In genomic region chr9:119205756-119206155, GRCm38 (mm10) we compare ENCODE assay signal across 25 mouse cellular contexts. TPM values are rescaled to one million over a fixed set of nuclear protein-coding genes. Genes with fewer than 3 reads are reported as not detected.
DNase-seq lines count a peak whose midpoint lies in the region; ATAC-seq and TF ChIP-seq lines count a peak whose summit lies in the region.
"Had no signal": no experiment of that assay in that cellular context is flagged by ENCODE, and none has a peak within 500 bp of the region (broad histone marks: within the 10 kb centered on the region; RNA-seq: fewer than 3 reads in every experiment).

No protein-coding gene starts in this region.

- H3K36me3 ChIP-seq in kidney, adult 2 months (ENCODE audit: control insufficient read depth, insufficient read depth, low read length), result no peaks in the 10 kb centered on the region
- no peaks in the 10 kb centered on the region for H3K36me3 ChIP-seq in kidney, embryonic 14.5 days (ENCODE audit: control insufficient read depth, insufficient read depth, low read length)
- no peaks in the 10 kb centered on the region for H3K36me3 ChIP-seq in kidney, embryonic 15.5 days
- H3K36me3 ChIP-seq: embryonic facial prominence, embryonic 13.5 days; embryonic facial prominence, embryonic 15.5 days; forebrain, embryonic 10.5 days; forebrain, embryonic 12.5 days had no signal

- H3K27me3 ChIP-seq in kidney, adult 2 months (replicated peaks; ENCODE audit: control insufficient read depth, insufficient read depth, low read length), result no peaks in the 10 kb centered on the region
- H3K27me3 ChIP-seq in kidney, embryonic 14.5 days (ENCODE audit: control insufficient read depth, insufficient read depth, low read length), result no peaks in the 10 kb centered on the region
- no peaks in the 10 kb centered on the region for H3K27me3 ChIP-seq in kidney, embryonic 15.5 days
- H3K27me3 ChIP-seq: embryonic facial prominence, embryonic 13.5 days; embryonic facial prominence, embryonic 15.5 days; forebrain, embryonic 12.5 days had no signal

- TF ChIP-seq POLR2A in kidney, adult 2 months (IDR thresholded peaks at IDR 0.05; ENCODE audit: low read depth, low read length), result no peak

- peaks cover 17% of the 10 kb centered on the region for H3K4me1 ChIP-seq in kidney, adult 2 months (ENCODE audit: control insufficient read depth, insufficient read depth, low read length)
- H3K4me1 ChIP-seq in kidney, embryonic 14.5 days (ENCODE audit: control insufficient read depth, insufficient read depth, low read length), result no peaks in the 10 kb centered on the region
- 0 out of 2 replicates have a peak, but pooled peaks cover 3% of the 10 kb centered on the region for H3K4me1 ChIP-seq in kidney, embryonic 15.5 days
- H3K4me1 ChIP-seq: embryonic facial prominence, embryonic 13.5 days; embryonic facial prominence, embryonic 15.5 days; forebrain, embryonic 10.5 days; forebrain, embryonic 12.5 days had no signal

- no peak for ATAC-seq in kidney, embryonic 14.5 days (ENCODE audit: low FRiP score, low TSS enrichment)
- no peak for ATAC-seq in kidney, embryonic 15.5 days (replicated peaks; ENCODE audit: low FRiP score)
- ATAC-seq: forebrain, embryonic 14.5 days had no signal

- WGBS in kidney, adult 2 months, result 74% methylated on average over 5 of the region's 5 CpGs
- 93% methylated on average over 5 of the region's 5 CpGs for WGBS in kidney, embryonic 14.5 days
- WGBS in kidney, embryonic 15.5 days, result 89% methylated on average over 5 of the region's 5 CpGs

- peaks cover 6% of the 10 kb centered on the region for H3K9me3 ChIP-seq in kidney, embryonic 14.5 days (ENCODE audit: control insufficient read depth, low read length)
- H3K9me3 ChIP-seq in kidney, embryonic 15.5 days (replicated peaks), result 0 out of 2 replicates have a peak, but pooled peaks cover 4% of the 10 kb centered on the region
- H3K9me3 ChIP-seq: embryonic facial prominence, embryonic 13.5 days; embryonic facial prominence, embryonic 15.5 days had no signal

- DNase-seq in kidney, adult 11 months, result peak; percentile 40
- no peak for DNase-seq in kidney, postnatal 10 days
- DNase-seq in kidney, adult 2 months, result peak; percentile 54
- peak; percentile 50 to 53 for DNase-seq in kidney, postnatal 36 days
- DNase-seq: adrenal gland, adult 2 months; adrenal gland, postnatal 10 days; adrenal gland, postnatal 25 days; cerebellum, adult 11 months; cerebellum, adult 18-20 months; cerebellum, adult 8-10 months; cerebellum, adult 9-11 months; cerebellum, postnatal 14 days; cerebellum, postnatal 36 days; embryo, embryonic 11 days had no signal

- H3K9ac ChIP-seq in kidney, embryonic 14.5 days (ENCODE audit: low read depth, low read length), result no peak overlapping the region
- no peak overlapping the region for H3K9ac ChIP-seq in kidney, embryonic 15.5 days
- H3K9ac ChIP-seq: embryonic facial prominence, embryonic 13.5 days; embryonic facial prominence, embryonic 15.5 days; forebrain, embryonic 12.5 days had no signal

- H3K4me3 ChIP-seq in kidney, adult 2 months (ENCODE audit: insufficient read depth, low read depth, low read length), result no peak overlapping the region
- no peak overlapping the region for H3K4me3 ChIP-seq in kidney, embryonic 14.5 days (ENCODE audit: low read length)
- no peak overlapping the region for H3K4me3 ChIP-seq in kidney, embryonic 15.5 days (replicated peaks)
- H3K4me3 ChIP-seq: embryonic facial prominence, embryonic 13.5 days; embryonic facial prominence, embryonic 15.5 days; erythroblast, embryonic 14.5 days; forebrain, embryonic 10.5 days; forebrain, embryonic 12.5 days had no signal

- no peak for TF ChIP-seq CTCF in kidney, adult 2 months (conservative IDR thresholded peaks at IDR 0.05; ENCODE audit: insufficient read depth, insufficient read length, low read depth, low read length)

- no peak overlapping the region for H3K4me2 ChIP-seq in kidney, embryonic 14.5 days (replicated peaks; ENCODE audit: low read depth, low read length)
- H3K4me2 ChIP-seq in kidney, embryonic 15.5 days, result no peak overlapping the region
- H3K4me2 ChIP-seq: embryonic facial prominence, embryonic 13.5 days; embryonic facial prominence, embryonic 15.5 days; forebrain, embryonic 12.5 days had no signal

- H3K27ac ChIP-seq in kidney, adult 2 months (ENCODE audit: insufficient read depth, low read depth, low read length), result no peak overlapping the region
- no peak overlapping the region for H3K27ac ChIP-seq in kidney, embryonic 14.5 days (ENCODE audit: low read depth, low read length)
- H3K27ac ChIP-seq in kidney, embryonic 15.5 days, result no peak overlapping the region
- H3K27ac ChIP-seq: embryonic facial prominence, embryonic 13.5 days; embryonic facial prominence, embryonic 15.5 days; forebrain, embryonic 10.5 days; forebrain, embryonic 12.5 days had no signal

RNA-seq across cellular contexts. Expression of gene Slc22a13, which starts 3.1 kb away (rescaled TPM):
- 156 and 213 TPM in 2 replicates for polyA plus RNA-seq in kidney, adult 2 months (2012; rRNA removed)
- 0.44 and 0.93 TPM in 2 replicates for polyA plus RNA-seq in kidney, embryonic 14.5 days (2014; fragmentation: Nextera tagmentation; extraction: Ambion mirVana)
- 7.6 and 9.8 TPM in 2 replicates for polyA plus RNA-seq in kidney, embryonic 15.5 days (2015; fragmentation: Nextera tagmentation; extraction: Ambion mirVana)
- polyA plus RNA-seq: adrenal gland, adult 2 months; C2C12; embryonic facial prominence, embryonic 11.5 days; embryonic facial prominence, embryonic 13.5 days; embryonic facial prominence, embryonic 15.5 days; erythroblast, embryonic 14.5 days; forebrain, embryonic 10.5 days; forebrain, embryonic 12.5 days; forebrain, embryonic 14.5 days had no signal

RNA-seq across cellular contexts. Expression of gene Gm47289, which starts 46.8 kb away (rescaled TPM):
- 0.03 TPM in 1 of 2 replicates, not detected in the other for polyA plus RNA-seq in kidney, adult 2 months (2012; rRNA removed)
- not detected in 2 replicates for polyA plus RNA-seq in kidney, embryonic 14.5 days (2014; fragmentation: Nextera tagmentation; extraction: Ambion mirVana)
- not detected in 2 replicates for polyA plus RNA-seq in kidney, embryonic 15.5 days (2015; fragmentation: Nextera tagmentation; extraction: Ambion mirVana)
- polyA plus RNA-seq: adrenal gland, adult 2 months; brain, embryonic 14.5 days; C2C12; embryonic facial prominence, embryonic 11.5 days; embryonic facial prominence, embryonic 13.5 days; embryonic facial prominence, embryonic 15.5 days; erythroblast, embryonic 14.5 days; forebrain, embryonic 10.5 days; forebrain, embryonic 12.5 days; forebrain, embryonic 14.5 days had no signal

RNA-seq across cellular contexts. Expression of gene Acaa1b, which starts 48.9 kb away (rescaled TPM):
- polyA plus RNA-seq in kidney, adult 2 months (2012; rRNA removed), result 417 and 424 TPM in 2 replicates
- polyA plus RNA-seq in kidney, embryonic 14.5 days (2014; fragmentation: Nextera tagmentation; extraction: Ambion mirVana), result 8.1 and 13.5 TPM in 2 replicates
- 26.9 and 30.5 TPM in 2 replicates for polyA plus RNA-seq in kidney, embryonic 15.5 days (2015; fragmentation: Nextera tagmentation; extraction: Ambion mirVana)

Comparison
In these comparisons a context has a peak if more than half of its experiments do, and no peak if none do; other contexts are left out.
1. RNA of gene Slc22a13, which starts 3.1 kb away (polyA plus RNA-seq): 156 to 213 TPM in kidney, adult 2 months; 7.6 to 9.8 TPM in kidney, embryonic 15.5 days and 0.44 to 0.93 TPM in kidney, embryonic 14.5 days; every median in the first group is over 10 times any median in the second.
2. RNA of gene Acaa1b, which starts 48.9 kb away (polyA plus RNA-seq): 417 to 424 TPM in kidney, adult 2 months; 26.9 to 30.5 TPM in kidney, embryonic 15.5 days and 8.1 to 13.5 TPM in kidney, embryonic 14.5 days; every median in the first group is over 10 times any median in the second.